Mouse (Mus musculus): ENCODE data around the gene Pdlim7. TPM values are rescaled to one million over a fixed set of nuclear protein-coding genes. Genes with fewer than 3 reads are reported as not detected.

The Pdlim7 gene
- total RNA-seq, 2 experiments from 2014 or later: 15.2 to 23.9 TPM

DNA sequence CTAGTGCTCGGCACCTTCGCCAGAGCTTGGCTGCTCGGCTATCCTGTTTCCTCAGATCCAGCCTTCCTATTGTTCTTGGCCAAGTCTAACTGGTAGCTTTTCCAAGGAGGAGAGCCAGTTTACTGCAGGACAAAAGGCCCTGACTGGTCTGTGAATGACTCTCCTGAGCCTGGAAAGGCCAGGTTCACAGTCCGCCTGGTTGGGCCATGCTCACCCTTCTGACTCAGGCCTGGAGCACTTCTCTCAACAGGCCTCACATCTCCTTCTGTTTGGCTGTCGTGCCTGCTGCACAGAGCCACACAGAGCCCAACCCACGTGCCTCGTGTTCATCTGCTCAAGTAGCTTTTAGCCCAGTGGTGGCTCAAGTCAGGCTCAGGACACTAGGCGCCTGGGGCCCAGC lies 9.3 kb upstream of the Pdlim7 start:
- DNase-seq: no peak

GRCm38 (mm10) chr13:55519606-55520005 lies 6.1 kb upstream of the Pdlim7 start:
- DNase-seq: no peak

GRCm38 (mm10) chr13:55516955-55517354 lies 3.5 kb upstream of the Pdlim7 start:
- peak; percentile 91 to 93 for DNase-seq

DNA sequence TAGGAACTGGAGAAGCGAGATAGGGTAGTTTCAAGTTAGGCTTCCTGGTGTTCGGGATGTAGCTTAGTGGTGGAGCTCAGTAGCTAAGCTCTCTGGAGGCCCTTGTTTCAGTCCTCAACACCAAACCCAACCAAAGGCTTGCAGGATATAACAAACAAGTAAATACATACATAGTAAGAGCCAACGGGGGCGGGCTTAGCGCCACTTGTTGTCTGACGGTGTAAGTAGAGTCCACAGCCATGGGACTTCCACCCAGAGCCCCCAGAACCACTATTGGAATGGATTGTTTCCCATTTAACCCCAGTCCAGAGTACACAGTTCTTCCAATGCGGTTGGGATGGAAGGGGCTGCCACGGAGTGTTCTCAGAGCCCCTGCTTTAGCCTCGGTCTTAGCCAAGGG lies 352 bp upstream of the Pdlim7 start:
- no peak for DNase-seq

DNA sequence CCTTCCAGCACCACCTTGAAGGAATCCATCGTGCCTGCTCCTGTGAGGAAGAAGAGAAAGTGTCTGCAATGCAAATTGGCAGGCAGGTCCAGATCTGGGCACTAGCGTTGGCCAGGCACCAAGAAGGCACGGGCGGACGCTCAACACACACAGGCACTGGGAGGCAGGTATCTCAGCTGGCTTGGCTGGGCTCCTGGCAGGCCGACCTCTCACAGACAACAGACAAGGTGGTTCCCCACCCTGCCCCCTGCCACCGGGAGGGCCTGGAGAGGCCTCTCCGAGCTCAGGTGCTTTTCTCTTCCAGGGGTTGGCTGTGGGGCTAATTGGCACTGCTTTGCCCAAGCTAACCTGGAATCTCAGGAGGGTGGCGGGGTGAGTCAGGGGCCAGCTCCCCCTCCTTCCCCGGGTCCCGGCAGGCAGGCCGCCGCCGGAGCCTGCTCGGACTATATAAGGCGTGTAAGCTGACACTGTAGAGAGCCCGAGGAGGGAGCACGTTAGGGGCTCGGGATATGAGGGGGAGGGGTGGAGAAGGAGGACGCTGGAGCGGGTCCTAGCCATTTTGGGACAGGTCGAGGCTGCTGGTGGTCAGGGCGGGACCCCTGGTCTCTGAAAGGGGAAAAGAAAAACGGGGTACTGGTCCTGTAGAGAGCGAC lies 971 bp downstream of the Pdlim7 start:
- DNase-seq: peak; percentile 49 to 62

GRCm38 (mm10) chr13:55511492-55511861 lies 2.0 kb downstream of the Pdlim7 start:
- no peak for DNase-seq

GRCm38 (mm10) chr13:55510668-55511491 lies 2.6 kb downstream of the Pdlim7 start:
- peak; percentile 69 to 84 for DNase-seq

- no peak for DNase-seq
Observed at GRCm38 (mm10) chr13:55510332-55510667, 3.2 kb downstream of the Pdlim7 start.

GRCm38 (mm10) chr13:55508531-55508930 lies 4.9 kb downstream of the Pdlim7 start:
- no peak for DNase-seq

- no peak for DNase-seq
Observed at GRCm38 (mm10) chr13:55507877-55508276, 5.6 kb downstream of the Pdlim7 start.

DNA sequence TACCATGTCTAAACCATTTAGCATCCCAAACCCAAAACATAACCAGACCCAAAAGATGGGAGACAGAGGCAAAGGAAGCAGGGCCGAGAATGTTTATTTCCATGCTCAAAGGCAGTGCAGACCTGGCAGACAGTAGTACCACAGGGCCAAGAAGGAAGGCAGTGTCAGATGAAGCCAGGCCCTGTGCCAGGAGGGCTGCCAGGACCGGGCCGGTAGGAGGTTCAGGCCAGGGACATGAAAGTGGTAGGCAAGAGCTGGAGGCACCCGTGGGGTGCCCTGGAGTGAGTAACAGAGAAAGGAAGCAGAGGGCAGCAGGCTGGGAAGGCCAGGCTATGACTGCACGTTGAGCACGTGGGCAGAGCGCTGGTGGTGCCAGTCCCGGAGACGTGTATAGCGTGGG lies 6.8 kb downstream of the Pdlim7 start:
- DNase-seq: peak in 1 of 2 experiments; percentile 55

DNA sequence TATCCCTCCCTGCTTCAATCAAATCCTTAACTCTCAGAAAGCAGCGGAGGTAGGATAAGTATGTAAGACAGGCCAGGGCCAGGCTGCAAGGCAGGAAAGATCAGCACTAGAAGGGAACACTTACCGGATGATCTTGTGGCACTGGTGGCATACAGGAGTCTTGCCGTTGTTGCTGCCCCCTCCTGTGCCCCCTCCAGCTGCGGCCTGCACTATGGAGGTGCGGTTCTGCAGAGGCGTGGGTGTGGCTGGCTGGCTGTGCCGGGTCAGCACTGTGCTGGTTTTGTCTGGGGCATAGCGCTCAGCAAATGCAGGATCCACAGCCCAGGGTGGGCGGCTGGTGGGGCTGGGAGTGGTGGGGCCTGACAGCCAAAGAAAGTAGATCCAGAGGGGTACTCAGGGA lies 7.7 kb downstream of the Pdlim7 start:
- no peak for DNase-seq

GRCm38 (mm10) chr13:55504390-55504789 lies 9.1 kb downstream of the Pdlim7 start:
- DNase-seq: no peak

DNA sequence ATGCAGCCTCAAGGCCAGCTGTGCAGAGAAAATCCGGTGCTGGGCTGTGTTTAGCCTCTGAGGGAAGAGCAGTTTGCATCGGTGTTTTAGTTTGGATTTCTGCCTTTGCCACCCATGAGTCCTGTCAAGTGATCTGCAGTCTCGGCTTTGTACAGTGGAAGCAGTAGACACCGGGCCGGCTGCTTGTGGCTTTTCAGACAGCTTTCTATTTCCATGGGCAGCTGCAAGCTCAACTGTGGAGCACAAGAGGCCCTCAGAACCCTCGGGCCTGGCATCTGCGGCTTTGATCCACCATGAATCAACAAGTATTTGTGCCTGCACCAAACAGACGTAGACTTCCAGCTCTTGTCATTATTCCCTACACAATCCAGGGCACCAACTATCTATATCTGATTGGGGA lies 11.1 kb downstream of the Pdlim7 start:
- DNase-seq: no peak

DNA sequence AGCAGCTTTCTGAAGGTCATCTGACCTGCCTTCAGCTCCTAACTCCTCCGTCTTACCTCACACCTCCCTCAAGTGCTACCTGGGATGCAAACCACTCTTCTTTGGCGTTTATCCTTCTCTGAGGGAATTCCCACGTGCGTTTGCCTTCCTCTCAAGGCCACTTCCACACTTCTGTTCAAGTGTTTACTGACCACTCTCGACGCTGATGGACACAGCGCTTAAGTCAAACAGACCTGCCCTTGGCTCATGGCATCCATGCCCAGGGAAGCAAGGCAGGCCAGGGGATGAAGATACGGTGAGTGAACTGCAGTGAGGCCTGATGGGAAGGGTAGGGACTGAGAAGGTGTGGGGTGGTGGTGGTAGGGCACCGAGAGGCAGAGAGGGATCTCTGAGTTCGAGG lies 12.9 kb downstream of the Pdlim7 start:
- DNase-seq: no peak

- no peak for DNase-seq
Observed at GRCm38 (mm10) chr13:55498906-55499305, 14.6 kb downstream of the Pdlim7 start.

- peak; percentile 31 to 57 for DNase-seq
Observed at GRCm38 (mm10) chr13:55496661-55497060, 16.8 kb downstream of the Pdlim7 start.

- DNase-seq: no peak
Observed at GRCm38 (mm10) chr13:55495702-55496101, 17.8 kb downstream of the Pdlim7 start.

DNA sequence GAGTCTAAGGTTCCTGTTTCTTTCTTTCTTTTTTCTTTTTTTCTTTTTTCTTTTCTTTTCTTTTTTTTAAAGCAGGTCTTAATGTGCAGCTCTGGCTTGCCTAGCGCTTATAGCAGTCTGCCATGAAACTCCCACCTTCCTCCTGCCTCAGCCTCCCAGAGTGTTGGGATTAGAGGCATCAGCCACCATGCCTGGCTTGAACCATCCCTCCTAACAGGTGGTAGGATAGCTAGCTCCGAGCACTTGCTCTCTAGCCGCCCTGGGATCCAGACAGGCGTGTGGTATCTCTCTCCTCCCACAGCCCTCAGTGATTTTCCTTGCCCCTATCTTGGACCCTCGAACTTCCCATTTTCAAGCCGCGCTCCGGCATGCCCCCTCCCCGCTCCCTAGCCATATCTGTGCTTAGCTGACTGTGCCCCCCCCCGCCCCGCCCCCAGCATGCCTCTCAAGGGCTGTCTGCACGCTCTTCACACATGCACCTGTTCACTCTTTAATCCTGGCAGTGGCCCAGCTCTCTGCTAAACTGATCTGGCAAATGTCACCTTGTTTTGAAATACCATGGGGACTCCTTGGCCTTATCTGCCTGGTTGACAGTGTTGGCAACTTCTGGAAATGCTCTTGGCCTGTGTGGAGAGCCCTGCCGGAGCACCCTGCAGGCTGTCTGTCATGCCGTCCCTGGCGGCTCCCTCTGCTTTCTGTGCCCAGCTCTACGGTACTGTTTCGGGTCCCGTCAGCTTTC lies 18.4 kb downstream of the Pdlim7 start:
- peak; percentile 41 to 66 for DNase-seq

GRCm38 (mm10) chr13:55494257-55494656 lies 19.2 kb downstream of the Pdlim7 start:
- DNase-seq: no peak

DNA sequence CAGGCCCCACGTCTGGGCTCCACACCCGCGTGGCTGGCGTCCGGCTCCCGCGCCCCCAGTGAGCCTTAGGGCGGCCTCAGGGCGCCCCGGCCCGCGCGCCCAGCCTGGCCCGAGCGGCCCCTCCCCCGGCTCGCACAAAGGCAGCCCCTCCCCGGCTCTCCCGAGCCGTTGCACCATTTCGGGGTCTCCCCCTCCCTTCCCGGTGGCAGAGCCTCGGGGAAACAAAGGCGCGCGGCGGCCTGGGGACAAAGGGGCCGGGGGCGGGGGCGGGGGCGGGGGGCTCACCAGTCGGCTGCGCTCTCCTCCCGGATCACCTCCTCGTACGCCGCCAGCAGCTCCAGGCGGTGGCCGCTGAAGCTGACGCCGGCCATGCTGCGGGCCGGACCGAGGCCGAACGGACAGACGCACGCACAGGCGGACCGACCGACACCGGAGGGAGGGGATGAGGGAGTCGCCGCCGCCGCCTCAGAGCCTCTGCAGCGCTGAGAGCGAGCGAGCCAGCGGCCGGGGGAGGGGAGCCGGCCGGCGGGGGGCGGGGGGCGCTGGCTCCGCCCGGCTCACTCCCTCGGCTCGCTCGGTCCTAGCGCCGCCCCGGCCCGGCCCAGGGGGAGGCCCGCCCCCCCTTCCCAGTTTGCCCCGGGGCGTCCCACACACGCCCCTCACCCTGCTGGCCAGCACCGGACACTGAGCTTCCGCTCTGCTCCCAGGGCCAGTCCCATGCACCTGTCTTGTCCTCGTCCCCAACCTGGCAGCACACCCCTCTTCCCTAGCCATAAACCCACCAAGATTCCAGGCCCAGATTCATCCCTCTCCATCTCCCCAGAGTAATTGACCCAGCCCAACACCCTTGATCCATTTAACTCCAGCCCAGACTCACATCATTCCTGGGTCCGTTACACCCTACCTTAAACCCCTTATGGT lies 25.6 kb downstream of the Pdlim7 start, which contains the start of gene Dbn1:
TSS of gene Dbn1 (minus strand) at position 534 of the 921 bp plus-strand sequence.
- DNase-seq: peak; percentile 52 to 73

Measured in adrenal gland, postnatal 36 days (tissue).